10 mouse cellular contexts compared by ENCODE assay signal in the genomic region with DNA sequence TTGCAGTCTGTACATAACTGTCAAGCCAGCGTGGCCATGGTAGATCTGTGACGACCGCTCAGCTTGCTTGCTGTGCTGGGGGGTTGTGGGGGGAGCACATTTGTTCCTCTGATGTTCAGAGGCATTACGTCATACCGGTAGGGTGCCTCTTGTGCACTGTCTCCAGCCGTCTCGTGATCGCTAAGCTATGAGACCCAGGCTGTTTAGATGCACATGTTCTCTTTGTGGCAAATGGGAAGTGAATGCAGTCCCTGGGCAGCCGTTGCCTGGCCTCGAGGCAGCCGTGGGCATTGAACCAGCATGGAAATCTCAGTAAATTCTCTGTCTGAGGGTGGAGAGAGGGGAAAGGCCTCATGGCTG. TPM values are rescaled to one million over a fixed set of nuclear protein-coding genes. Genes with fewer than 3 reads are reported as not detected.
A peak's percentile ranks its signal among the peaks of the same experiment; 100 is the strongest.
DNase-seq lines count a peak whose midpoint lies in the region; ATAC-seq and TF ChIP-seq lines count a peak whose summit lies in the region.
"Had no signal": no experiment of that assay in that cellular context is flagged by ENCODE, and none has a peak within 500 bp of the region (broad histone marks: within the 10 kb centered on the region; RNA-seq: fewer than 3 reads in every experiment).

No protein-coding gene starts in this region.

- H3K9me3 ChIP-seq in heart, embryonic 15.5 days (replicated peaks), result no peaks in the 10 kb centered on the region

- H3K4me3 ChIP-seq in heart, embryonic 15.5 days, result no peak overlapping the region
- no peak overlapping the region for H3K4me3 ChIP-seq in testis, adult 2 months (ENCODE audit: control insufficient read depth, low read depth, low read length)

- DNase-seq in heart, postnatal 4 days, result no peak
- no peak for DNase-seq in testis, postnatal 14 days (ENCODE audit: low spot score)
- DNase-seq in right cerebral cortex, postnatal 36 days (ENCODE audit: low spot score in 2 of 2), result no peak
- DNase-seq in frontal cortex, postnatal 25 days (ENCODE audit: low spot score in 2 of 2), result no peak
- DNase-seq in lung, postnatal 10 days, result no peak
- DNase-seq: adrenal gland, postnatal 14 days; lung, postnatal 4 days had no signal

- TF ChIP-seq CTCF in testis, adult 2 months (IDR thresholded peaks at IDR 0.05; ENCODE audit: control insufficient read depth, insufficient read depth, insufficient replicate concordance, low read depth, low read length), result no peak

- H3K9ac ChIP-seq in heart, embryonic 15.5 days, result no peak overlapping the region

- ATAC-seq in heart, embryonic 15.5 days (replicated peaks; ENCODE audit: insufficient number of reproducible peaks, insufficient read depth, low FRiP score, low read depth), result no peak; the same call in 1 of the 2 replicates
- ATAC-seq in megakaryocyte progenitor cell, adult 5-6 weeks (replicated peaks; ENCODE audit: poor library complexity), result peak; percentile 24

- no peaks in the 10 kb centered on the region for H3K27me3 ChIP-seq in heart, embryonic 15.5 days
- H3K27me3 ChIP-seq in testis, adult 2 months (ENCODE audit: control insufficient read depth, insufficient read depth, low read length), result no peaks in the 10 kb centered on the region

- H3K4me2 ChIP-seq in heart, embryonic 15.5 days, result peak overlapping the region; percentile 7; the same call in 1 of the 2 replicates

- peaks cover 18% of the 10 kb centered on the region; the same call in 1 of the 2 replicates for H3K36me3 ChIP-seq in heart, embryonic 15.5 days
- no peaks in the 10 kb centered on the region for H3K36me3 ChIP-seq in testis, adult 2 months (ENCODE audit: control insufficient read depth, insufficient read depth, low read length)

- H3K27ac ChIP-seq in heart, embryonic 15.5 days, result peak overlapping the region; percentile 59
- H3K27ac ChIP-seq in testis, adult 2 months (ENCODE audit: control insufficient read depth, insufficient read depth, low read depth, low read length), result peak overlapping the region; percentile 22; the same call in 1 of the 2 replicates

- WGBS in heart, embryonic 15.5 days, result 39% methylated on average over 11 of the region's 11 CpGs

- no peak for TF ChIP-seq POLR2A in testis, adult 2 months (IDR thresholded peaks at IDR 0.05; ENCODE audit: control insufficient read depth, low read depth, low read length)

- peaks cover 65% of the 10 kb centered on the region for H3K4me1 ChIP-seq in heart, embryonic 15.5 days (replicated peaks)
- H3K4me1 ChIP-seq in testis, adult 2 months (ENCODE audit: control insufficient read depth, insufficient read depth, low read length), result no peaks in the 10 kb centered on the region

RNA-seq across cellular contexts. Expression of a gene that starts 27.7 kb away (rescaled TPM):
- polyA plus RNA-seq in heart, embryonic 15.5 days (2015; fragmentation: Nextera tagmentation; extraction: Ambion mirVana), result 21.0 and 21.4 TPM in 2 replicates
- 10 to 100 TPM; 28.2 to 29.9 TPM for total RNA-seq in heart, postnatal 4 days (2021)
- 59.1 and 63.3 TPM in 2 replicates for polyA plus RNA-seq in testis, adult 2 months (2012; rRNA removed)
- total RNA-seq in megakaryocyte progenitor cell, adult 5-6 weeks (2015), result 10.1 and 11.9 TPM in 2 replicates
- total RNA-seq in megakaryocyte progenitor cell, adult 5-6 weeks (2017), result 8.8 and 16.0 TPM in 2 replicates
